Mouse (Mus musculus): ENCODE results near the gene Ccdc60. TPM values are rescaled to one million over a fixed set of nuclear protein-coding genes. Genes with fewer than 3 reads are reported as not detected.
"Not testable (repeated sequence)": the region's sequence is repeated elsewhere in the genome, so short reads cannot be mapped to it uniquely, and the experiment has no call there.

Gene Ccdc60
- 0.89 TPM in 2 replicates for polyA plus RNA-seq (2016; fragmentation: Nextera tagmentation; extraction: Ambion mirVana)

- Histone ChIP-seq H3K27ac (no peak within 1 kb of the TSS), H3K36me3 (no peaks in the 10 kb centered on the region), H3K9ac (no peak within 1 kb of the TSS), H3K4me3 (no peak within 1 kb of the TSS), H3K4me2 (replicated peaks) (peak within 1 kb of the TSS; percentile 49), H3K9me3 (no peaks in the 10 kb centered on the region), H3K4me1 (peaks cover 22% of the 10 kb centered on the region), H3K27me3 (replicated peaks) (no peaks in the 10 kb centered on the region)
- WGBS = 5% methylated on average over 28 of the region's 28 CpGs
- peak; percentile 63; the same call in 1 of the 2 replicates for ATAC-seq (ENCODE audit: low FRiP score, low read depth)
Measured at GRCm38 (mm10) chr5:116288849-116289570, at the start of gene Ccdc60. TSS of gene Ccdc60 (minus strand) at chr5:116288985.

GRCm38 (mm10) chr5:116336191-116336590, 47.4 kb upstream of the Ccdc60 start:
- no peaks in the 10 kb centered on the region for H3K4me1 ChIP-seq
- H3K9me3 ChIP-seq = no peaks in the 10 kb centered on the region
- no peaks in the 10 kb centered on the region for H3K27me3 ChIP-seq (replicated peaks)
- no peak overlapping the region for H3K9ac ChIP-seq
- H3K4me3 ChIP-seq = no peak overlapping the region
- H3K27ac ChIP-seq = no peak overlapping the region
- no peaks in the 10 kb centered on the region for H3K36me3 ChIP-seq
- ATAC-seq (ENCODE audit: low FRiP score, low read depth) = no peak
- no peak overlapping the region for H3K4me2 ChIP-seq (replicated peaks)

GRCm38 (mm10) chr5:116328911-116329310, 40.1 kb upstream of the Ccdc60 start:
- Histone ChIP-seq H3K27me3 (replicated peaks) (peaks cover 8% of the 10 kb centered on the region), H3K4me2 (replicated peaks) (no peak overlapping the region), H3K4me1 (peaks cover 3% of the 10 kb centered on the region), H3K36me3 (no peaks in the 10 kb centered on the region), H3K4me3 (no peak overlapping the region), H3K9me3 (no peaks in the 10 kb centered on the region), H3K9ac (no peak overlapping the region), H3K27ac (no peak overlapping the region)
- WGBS = 90% methylated on average over 4 of the region's 4 CpGs
- ATAC-seq (ENCODE audit: low FRiP score, low read depth) = no peak

- no peak overlapping the region for H3K4me2 ChIP-seq (replicated peaks)
- H3K4me1 ChIP-seq = peaks cover 20% of the 10 kb centered on the region
- no peak overlapping the region for H3K4me3 ChIP-seq
- 33% methylated on average over 5 of the region's 5 CpGs for WGBS
- 0 out of 2 replicates have a peak, but pooled peaks have one; percentile 14 for ATAC-seq (ENCODE audit: low FRiP score, low read depth)
- peaks cover 16% of the 10 kb centered on the region for H3K27me3 ChIP-seq (replicated peaks)
- no peak overlapping the region for H3K27ac ChIP-seq
- no peak overlapping the region for H3K9ac ChIP-seq
- H3K36me3 ChIP-seq = no peaks in the 10 kb centered on the region
- no peaks in the 10 kb centered on the region for H3K9me3 ChIP-seq
Measured at GRCm38 (mm10) chr5:116323401-116323800, 34.6 kb upstream of the Ccdc60 start.

- Histone ChIP-seq H3K27ac (0 out of 2 replicates have a peak overlapping the region, but pooled peaks have one; percentile 37), H3K4me2 (replicated peaks) (peak overlapping the region; percentile 24), H3K4me1 (peaks cover 20% of the 10 kb centered on the region), H3K4me3 (no peak overlapping the region), H3K27me3 (replicated peaks) (peaks cover 21% of the 10 kb centered on the region), H3K9me3 (no peaks in the 10 kb centered on the region), H3K36me3 (no peaks in the 10 kb centered on the region), H3K9ac (no peak overlapping the region)
- ATAC-seq (ENCODE audit: low FRiP score, low read depth) = peak; percentile 93
- 24% methylated on average over 15 of the region's 15 CpGs for WGBS
Measured at GRCm38 (mm10) chr5:116322365-116323027, 33.7 kb upstream of the Ccdc60 start.

DNA sequence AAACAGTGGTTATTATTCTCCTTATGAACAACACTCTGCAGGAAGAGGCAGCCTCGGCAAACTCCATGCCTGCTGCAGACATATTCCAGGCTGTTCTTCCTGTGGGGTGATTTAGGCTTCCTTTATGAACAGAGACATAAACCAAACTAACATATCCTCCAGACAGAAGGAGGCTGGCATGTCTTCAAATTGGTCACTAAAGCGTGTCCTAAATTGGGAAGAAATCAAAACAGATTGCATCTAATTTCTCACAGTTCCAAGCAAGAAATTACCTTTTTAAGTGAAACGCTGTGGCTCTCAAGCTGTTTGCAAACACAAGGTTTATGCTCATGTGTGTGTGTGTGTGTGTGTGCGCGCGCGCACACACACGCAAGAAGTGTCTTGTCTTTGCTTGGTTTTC, 24.9 kb upstream of the Ccdc60 start:
- Histone ChIP-seq H3K9me3 (no peaks in the 10 kb centered on the region), H3K27me3 (replicated peaks) (peaks cover 9% of the 10 kb centered on the region), H3K27ac (no peak overlapping the region), H3K9ac (no peak overlapping the region), H3K36me3 (no peaks in the 10 kb centered on the region), H3K4me3 (no peak overlapping the region), H3K4me1 (peaks cover 6% of the 10 kb centered on the region), H3K4me2 (replicated peaks) (no peak overlapping the region)
- WGBS = 84% methylated on average over 8 of the region's 8 CpGs
- ATAC-seq (ENCODE audit: low FRiP score, low read depth) = no peak

DNA sequence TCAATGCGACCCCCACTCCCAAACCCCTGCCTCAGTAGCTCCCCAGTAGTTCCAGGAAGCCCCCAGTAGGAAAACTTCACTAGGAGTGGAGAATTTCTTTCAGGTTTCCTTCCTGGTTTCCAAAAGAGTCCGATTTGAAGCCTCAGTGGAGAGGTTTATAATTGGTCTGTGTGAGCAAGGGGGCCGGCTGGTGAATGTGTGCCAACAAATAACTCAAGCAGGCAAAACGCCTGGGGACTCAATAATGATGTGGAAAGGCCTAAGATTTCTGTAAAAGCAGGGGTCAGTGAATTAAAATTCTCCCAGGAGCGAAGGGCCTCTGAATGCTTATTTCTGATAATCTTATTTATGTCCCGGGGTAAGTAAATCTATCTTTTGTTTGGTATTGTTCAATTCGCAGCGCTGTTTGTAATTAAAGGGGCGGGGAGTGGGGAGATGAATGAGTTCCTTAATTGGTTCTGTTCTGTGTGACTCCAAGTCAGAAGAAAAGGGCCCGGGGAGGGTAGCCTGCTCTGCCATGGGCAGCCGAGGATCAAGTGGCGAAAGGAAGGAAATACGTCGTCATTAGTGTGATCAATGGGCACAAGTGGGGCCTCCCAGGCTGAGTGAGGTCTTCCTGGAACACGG, 23.4 kb upstream of the Ccdc60 start:
- Histone ChIP-seq H3K4me2 (replicated peaks) (peak overlapping the region; percentile 38), H3K27ac (no peak overlapping the region), H3K9me3 (no peaks in the 10 kb centered on the region), H3K36me3 (no peaks in the 10 kb centered on the region), H3K27me3 (replicated peaks) (peaks cover 4% of the 10 kb centered on the region; the same call in 1 of the 2 replicates), H3K4me1 (peaks cover 6% of the 10 kb centered on the region), H3K9ac (no peak overlapping the region), H3K4me3 (no peak overlapping the region; the same call in 1 of the 2 replicates)
- WGBS = 25% methylated on average over 15 of the region's 15 CpGs
- peak; percentile 50; the same call in 1 of the 2 replicates for ATAC-seq (ENCODE audit: low FRiP score, low read depth)

- Histone ChIP-seq H3K36me3 (no peaks in the 10 kb centered on the region), H3K9ac (no peak overlapping the region), H3K4me2 (replicated peaks) (peak overlapping the region; percentile 38; the same call in 1 of the 2 replicates), H3K4me1 (peaks cover 6% of the 10 kb centered on the region), H3K27me3 (replicated peaks) (peaks cover 4% of the 10 kb centered on the region; the same call in 1 of the 2 replicates), H3K4me3 (no peak overlapping the region), H3K27ac (no peak overlapping the region), H3K9me3 (no peaks in the 10 kb centered on the region)
- 96% methylated on average over 6 of the region's 6 CpGs for WGBS
- no peak for ATAC-seq (ENCODE audit: low FRiP score, low read depth)
Measured at GRCm38 (mm10) chr5:116311636-116312035, 22.9 kb upstream of the Ccdc60 start.

DNA sequence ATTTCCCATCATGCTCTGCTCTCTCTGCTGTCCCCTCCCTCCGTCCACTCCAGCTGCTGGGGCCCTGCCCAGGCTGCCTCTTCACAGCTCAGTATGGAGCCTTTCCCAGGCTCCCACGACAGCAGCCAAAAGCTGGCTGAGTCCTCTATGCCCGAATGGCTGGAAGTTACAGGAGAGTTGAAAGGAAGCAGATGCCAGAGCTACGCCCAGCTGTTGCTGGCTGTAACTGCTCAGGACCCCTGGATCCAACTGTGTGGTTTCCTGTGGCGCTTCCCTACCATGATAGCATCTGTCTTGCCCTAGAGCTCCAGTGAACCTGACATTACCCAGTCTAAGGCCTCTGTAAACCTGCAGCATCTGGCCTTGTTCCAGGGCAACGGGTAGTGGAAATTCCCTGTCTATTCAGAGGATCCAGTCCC, 20.6 kb upstream of the Ccdc60 start:
- no peak overlapping the region for H3K4me3 ChIP-seq
- H3K4me2 ChIP-seq (replicated peaks) = 0 out of 2 replicates have a peak overlapping the region, but pooled peaks have one; percentile 5
- WGBS = 43% methylated on average over 6 of the region's 6 CpGs
- no peak overlapping the region for H3K27ac ChIP-seq
- H3K27me3 ChIP-seq (replicated peaks) = peaks cover 4% of the 10 kb centered on the region; the same call in 1 of the 2 replicates
- H3K9ac ChIP-seq = no peak overlapping the region
- H3K36me3 ChIP-seq = no peaks in the 10 kb centered on the region
- no peaks in the 10 kb centered on the region for H3K9me3 ChIP-seq
- peaks cover 6% of the 10 kb centered on the region for H3K4me1 ChIP-seq
- ATAC-seq (ENCODE audit: low FRiP score, low read depth) = no peak

DNA sequence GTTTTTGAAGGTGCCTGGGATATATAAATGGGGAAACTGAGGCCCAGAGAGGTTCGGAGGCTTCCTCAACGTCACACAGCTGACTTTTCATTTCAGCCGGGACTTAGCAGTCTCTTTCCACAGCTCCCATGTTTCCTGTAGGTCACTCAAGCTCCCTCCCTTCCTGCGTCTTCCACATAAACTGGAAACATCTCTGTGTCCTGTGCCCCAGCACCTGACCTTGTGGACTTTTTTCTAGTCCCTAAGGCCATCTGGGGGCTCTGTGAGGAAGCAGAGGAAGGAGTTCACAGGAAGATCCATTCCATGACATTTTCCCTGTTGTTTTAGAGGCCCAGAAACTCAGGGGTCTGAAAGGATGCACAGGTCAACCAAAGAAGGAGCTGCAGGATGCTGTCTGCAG, 16.8 kb upstream of the Ccdc60 start:
- H3K36me3 ChIP-seq = no peaks in the 10 kb centered on the region
- no peaks in the 10 kb centered on the region; the same call in 1 of the 2 replicates for H3K27me3 ChIP-seq (replicated peaks)
- ATAC-seq (ENCODE audit: low FRiP score, low read depth) = no peak
- peaks cover 6% of the 10 kb centered on the region for H3K4me1 ChIP-seq
- no peak overlapping the region for H3K4me2 ChIP-seq (replicated peaks)
- H3K27ac ChIP-seq = no peak overlapping the region
- 82% methylated on average over 4 of the region's 4 CpGs for WGBS
- no peak overlapping the region for H3K9ac ChIP-seq
- H3K9me3 ChIP-seq = no peaks in the 10 kb centered on the region
- H3K4me3 ChIP-seq = no peak overlapping the region

DNA sequence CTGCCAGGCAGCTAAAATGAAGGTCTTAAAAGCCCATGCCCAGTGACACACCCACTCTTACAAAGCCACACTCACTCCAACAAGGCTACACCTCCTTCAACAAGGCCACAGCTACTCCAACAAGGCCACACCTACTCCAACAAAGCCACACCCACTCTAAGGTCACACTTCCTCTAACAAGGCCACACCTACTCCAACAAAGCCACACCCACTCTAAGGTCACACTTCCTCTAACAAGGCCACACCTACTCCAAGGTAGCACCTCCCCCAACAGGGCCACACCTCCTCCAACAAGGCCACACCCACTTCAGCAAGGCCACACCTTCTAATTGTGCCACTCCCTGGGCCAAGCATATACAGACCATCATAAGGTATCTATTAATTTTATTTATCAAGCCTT, 16.4 kb upstream of the Ccdc60 start:
- H3K4me2 ChIP-seq (replicated peaks); H3K4me1 ChIP-seq; H3K36me3 ChIP-seq; H3K9ac ChIP-seq; ATAC-seq (ENCODE audit: low FRiP score, low read depth); H3K27ac ChIP-seq; H3K27me3 ChIP-seq (replicated peaks); H3K4me3 ChIP-seq; H3K9me3 ChIP-seq: not testable (repeated sequence)

DNA sequence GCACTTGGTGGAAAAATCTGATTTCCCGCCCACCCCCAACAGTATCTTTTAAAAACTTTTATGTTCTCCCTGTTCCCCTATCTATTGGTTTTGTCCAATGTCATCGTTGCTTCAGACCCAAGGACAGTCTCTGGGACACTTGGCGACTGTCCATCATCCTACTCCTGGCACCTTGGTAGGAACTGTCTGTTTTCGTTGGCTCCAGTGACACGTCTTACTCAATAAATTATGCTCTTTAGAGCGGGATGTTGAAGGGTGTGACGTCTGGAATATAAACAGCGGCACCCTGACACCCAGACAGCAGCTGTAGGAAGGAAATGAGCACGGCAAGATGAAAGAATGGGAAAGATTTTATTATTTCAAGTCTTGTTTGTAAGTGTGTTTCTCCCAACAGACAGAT, 12.2 kb upstream of the Ccdc60 start:
- H3K9ac ChIP-seq = no peak overlapping the region
- H3K27me3 ChIP-seq (replicated peaks) = no peaks in the 10 kb centered on the region
- ATAC-seq (ENCODE audit: low FRiP score, low read depth) = no peak
- no peak overlapping the region for H3K4me3 ChIP-seq
- no peak overlapping the region for H3K4me2 ChIP-seq (replicated peaks)
- 62% methylated on average over 9 of the region's 9 CpGs for WGBS
- H3K9me3 ChIP-seq = peaks cover under 1% of the 10 kb centered on the region; the same call in 1 of the 2 replicates
- no peak overlapping the region for H3K27ac ChIP-seq
- H3K36me3 ChIP-seq = no peaks in the 10 kb centered on the region
- H3K4me1 ChIP-seq = no peaks in the 10 kb centered on the region
